Mouse (Mus musculus) forebrain, embryonic 10.5 days (tissue): ENCODE data around the gene Tlr11. TPM values are rescaled to one million over a fixed set of nuclear protein-coding genes. Genes with fewer than 3 reads are reported as not detected.

Source experiments
- DNase-seq: peaks from one replicate; pipeline ENCODE4 v3.0.0-alpha.2; 2017; ENCODE audit warnings: low spot score; ENCODE audit errors: extremely low spot score
- H3K27ac ChIP-seq: fragments of 300-500 bp; sonication (generic); 2 replicates; pipeline ENCODE4 v1.5.1; 2016; ENCODE audit warnings: mild to moderate bottlenecking
- H3K27me3 ChIP-seq: fragments of 300-500 bp; sonication (generic); 2 replicates; pipeline ENCODE4 v1.6.1; 2016; ENCODE audit warnings: mild to moderate bottlenecking; ENCODE audit not compliant: poor library complexity, severe bottlenecking
- H3K36me3 ChIP-seq: fragments of 300-500 bp; sonication (generic); replicated peaks from 2 replicates; pipeline ENCODE4 v1.6.1; 2016; ENCODE audit warnings: mild to moderate bottlenecking, moderate library complexity
- H3K4me1 ChIP-seq: fragments of 300-500 bp; sonication (generic); 2 replicates; pipeline ENCODE4 v1.6.1; 2016
- H3K4me3 ChIP-seq: fragments of 300-500 bp; sonication (generic); 2 replicates; pipeline ENCODE4 v1.5.1; 2016; ENCODE audit warnings: mild to moderate bottlenecking, moderate library complexity
- H3K9me3 ChIP-seq: fragments of 300-500 bp; sonication (generic); 2 replicates; pipeline ENCODE4 v1.6.1; 2016; ENCODE audit warnings: mild to moderate bottlenecking, moderate library complexity
- WGBS: fragments of 180-500 bp; shearing (Covaris S2); methylation state at CpG from one replicate; pipeline ENCODE4 v1.1.7; 2016; 5-methylcytosine and 5-hydroxymethylcytosine counted together
- polyA plus RNA-seq: library from polyadenylated mRNA; unstranded; fragments of >200 nt; fragmentation: Nextera tagmentation; extraction: Ambion mirVana; gene quantifications from 2 replicates; pipeline ENCODE4 v1.2.1, GENCODE M21; 2016

Tlr11 gene
- polyA plus RNA-seq: not detected in 2 replicates

DNA sequence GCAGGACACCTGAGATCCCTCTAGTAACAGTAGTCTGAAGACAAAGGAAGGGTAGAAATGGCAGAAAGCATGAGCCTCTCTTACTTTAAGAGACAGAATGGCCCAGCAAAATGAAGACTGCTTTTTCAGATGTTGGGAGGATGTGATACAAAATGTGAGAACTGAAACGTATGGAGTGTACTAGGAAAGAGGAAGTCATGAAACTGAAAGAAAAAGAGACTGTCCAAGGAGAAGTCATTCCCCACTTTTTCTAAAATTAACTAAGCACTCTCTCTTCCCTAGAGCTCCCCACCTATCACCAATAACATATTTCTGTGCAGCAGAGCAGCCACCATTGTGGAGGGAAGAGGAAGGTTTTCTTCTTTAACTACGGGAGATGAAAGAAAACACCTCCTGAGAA, at the start of gene Tlr11:
Tlr11 (plus strand) TSS at position 322 of the 400 bp plus-strand sequence.
- no peak within 1 kb of the TSS for H3K27ac ChIP-seq

GRCm38 (mm10) chr14:50326661-50327060, 31.1 kb upstream of the Tlr11 start, which contains the start of gene Olfr734:
Gene Olfr734 (minus strand): TSS chr14:50326761.
- no peaks in the 10 kb centered on the region for H3K9me3 ChIP-seq
- no peak within 1 kb of the TSS for H3K27ac ChIP-seq
- H3K36me3 ChIP-seq: no peaks in the 10 kb centered on the region
- H3K4me1 ChIP-seq: no peaks in the 10 kb centered on the region
- DNase-seq: no peak
- WGBS: 86% methylated on average over 1 of the region's 1 CpGs
- no peak within 1 kb of the TSS for H3K4me3 ChIP-seq
- no peaks in the 10 kb centered on the region for H3K27me3 ChIP-seq

More for the DNA sequence above, at the start of gene Tlr11:
- Histone ChIP-seq H3K36me3 (no peaks in the 10 kb centered on the region), H3K27me3 (no peaks in the 10 kb centered on the region), H3K9me3 (0 out of 2 replicates have a peak, but pooled peaks cover 4% of the 10 kb centered on the region), H3K4me3 (no peak within 1 kb of the TSS), H3K4me1 (no peaks in the 10 kb centered on the region)
- WGBS: 85% methylated on average over 2 of the region's 2 CpGs
- no peak for DNase-seq

GRCm38 (mm10) chr14:50348796-50349195, 8.9 kb upstream of the Tlr11 start, which contains the start of gene Olfr735:
Gene Olfr735 (minus strand): TSS chr14:50348872.
- Histone ChIP-seq H3K36me3 (no peaks in the 10 kb centered on the region), H3K27me3 (no peaks in the 10 kb centered on the region), H3K4me3 (no peak within 1 kb of the TSS), H3K9me3 (no peaks in the 10 kb centered on the region), H3K27ac (no peak within 1 kb of the TSS), H3K4me1 (no peaks in the 10 kb centered on the region)
- WGBS: 92% methylated on average over 2 of the region's 2 CpGs
- no peak for DNase-seq

DNA sequence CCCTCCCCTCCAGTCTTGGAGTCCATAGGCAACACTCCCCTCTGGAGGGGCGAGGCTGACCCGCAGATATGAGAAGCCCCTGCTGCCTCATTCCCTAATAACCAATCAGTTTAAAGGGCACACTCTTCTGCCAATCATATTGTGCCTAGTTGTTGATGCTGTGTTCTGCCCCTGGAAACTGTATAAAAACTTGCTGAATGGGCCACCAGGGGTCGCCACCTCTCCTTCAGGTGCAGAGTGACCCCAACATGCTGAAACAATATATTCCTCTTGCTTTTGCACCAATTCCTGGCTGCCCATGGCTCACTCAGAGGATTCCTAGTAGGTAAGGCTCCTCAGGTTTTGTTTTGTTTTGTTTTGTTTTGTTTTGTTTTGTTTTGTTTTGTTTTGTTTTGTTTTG, 5.3 kb upstream of the Tlr11 start:
- H3K4me3 ChIP-seq: no peak overlapping the region
- H3K4me1 ChIP-seq: no peaks in the 10 kb centered on the region
- DNase-seq: no peak
- no peaks in the 10 kb centered on the region for H3K27me3 ChIP-seq
- no peaks in the 10 kb centered on the region for H3K36me3 ChIP-seq
- WGBS: 47% methylated on average over 3 of the region's 3 CpGs
- 0 out of 2 replicates have a peak, but pooled peaks cover 4% of the 10 kb centered on the region for H3K9me3 ChIP-seq
- no peak overlapping the region for H3K27ac ChIP-seq

- H3K4me3 ChIP-seq: no peak overlapping the region
- H3K27me3 ChIP-seq: no peaks in the 10 kb centered on the region
- H3K9me3 ChIP-seq: 0 out of 2 replicates have a peak, but pooled peaks cover 4% of the 10 kb centered on the region
- DNase-seq: no peak
- 93% methylated on average over 2 of the region's 2 CpGs for WGBS
- H3K4me1 ChIP-seq: no peaks in the 10 kb centered on the region
- no peak overlapping the region for H3K27ac ChIP-seq
- H3K36me3 ChIP-seq: no peaks in the 10 kb centered on the region
These were observed 989 bp upstream of the Tlr11 start for GRCm38 (mm10) chr14:50356725-50357124.

DNA sequence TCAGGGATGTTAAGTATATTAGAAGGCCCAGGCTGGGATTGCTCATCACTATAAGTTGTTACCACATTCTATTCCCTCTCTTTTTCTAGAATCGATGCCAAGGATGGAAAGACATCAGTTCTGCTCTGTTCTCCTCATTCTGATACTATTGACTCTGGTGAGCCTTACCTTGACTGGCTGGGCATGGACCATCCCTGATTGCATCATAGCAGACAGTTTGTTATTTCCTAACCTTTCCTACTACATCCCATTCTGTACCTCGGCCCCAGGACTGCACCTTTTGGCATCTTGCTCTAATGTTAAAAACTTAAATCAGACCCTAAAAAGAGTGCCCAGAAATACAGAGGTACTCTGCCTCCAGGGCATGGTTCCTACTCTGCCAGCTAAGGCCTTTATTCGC, 2.8 kb downstream of the Tlr11 start:
- Histone ChIP-seq H3K4me3 (no peak overlapping the region), H3K27ac (no peak overlapping the region), H3K4me1 (no peaks in the 10 kb centered on the region), H3K9me3 (no peaks in the 10 kb centered on the region), H3K36me3 (no peaks in the 10 kb centered on the region), H3K27me3 (no peaks in the 10 kb centered on the region)
- 93% methylated on average over 3 of the region's 3 CpGs for WGBS
- DNase-seq: no peak

- Histone ChIP-seq H3K4me1 (no peaks in the 10 kb centered on the region), H3K27ac (no peak overlapping the region), H3K36me3 (no peaks in the 10 kb centered on the region), H3K27me3 (no peaks in the 10 kb centered on the region), H3K4me3 (no peak overlapping the region), H3K9me3 (no peaks in the 10 kb centered on the region)
- 88% methylated on average over 2 of the region's 2 CpGs for WGBS
- no peak for DNase-seq
These were observed 5.8 kb downstream of the Tlr11 start for GRCm38 (mm10) chr14:50363561-50363960.

GRCm38 (mm10) chr14:50380863-50381262, 23.1 kb downstream of the Tlr11 start, which contains the start of gene Olfr736:
Gene Olfr736 (plus strand): TSS chr14:50381163.
- 94% methylated on average over 2 of the region's 2 CpGs for WGBS
- no peak for DNase-seq
- H3K27ac ChIP-seq: no peak within 1 kb of the TSS
- H3K36me3 ChIP-seq: no peaks in the 10 kb centered on the region
- H3K4me3 ChIP-seq: no peak within 1 kb of the TSS
- H3K9me3 ChIP-seq: no peaks in the 10 kb centered on the region
- H3K27me3 ChIP-seq: no peaks in the 10 kb centered on the region
- no peaks in the 10 kb centered on the region for H3K4me1 ChIP-seq

GRCm38 (mm10) chr14:50407268-50407667, 49.6 kb downstream of the Tlr11 start, which contains the start of gene Olfr738:
Gene Olfr738 (plus strand): TSS chr14:50407568.
- no peak within 1 kb of the TSS for H3K4me3 ChIP-seq
- H3K27me3 ChIP-seq: no peaks in the 10 kb centered on the region
- H3K36me3 ChIP-seq: no peaks in the 10 kb centered on the region
- no peak within 1 kb of the TSS for H3K27ac ChIP-seq
- no peak for DNase-seq
- H3K4me1 ChIP-seq: no peaks in the 10 kb centered on the region
- H3K9me3 ChIP-seq: no peaks in the 10 kb centered on the region
- WGBS: 94% methylated on average over 1 of the region's 1 CpGs

Other genes with a start within 250 kb of the Tlr11 start
- not detected in 2 replicates for gene Olfr727, start 234.7 kb upstream of the Tlr11 start, polyA plus RNA-seq
- gene Olfr728, start 215.2 kb upstream of the Tlr11 start, polyA plus RNA-seq: not detected in 2 replicates
- not detected in 2 replicates for gene Olfr729, start 205.0 kb upstream of the Tlr11 start, polyA plus RNA-seq
- gene Olfr730, start 169.7 kb upstream of the Tlr11 start, polyA plus RNA-seq: not detected in 2 replicates
- gene Olfr731, start 116.0 kb upstream of the Tlr11 start, polyA plus RNA-seq: not detected in 2 replicates
- not detected in 2 replicates for gene Olfr732, start 73.7 kb upstream of the Tlr11 start, polyA plus RNA-seq
- not detected in 2 replicates for gene Olfr733, start 56.4 kb upstream of the Tlr11 start, polyA plus RNA-seq
- gene Olfr734, start 31.2 kb upstream of the Tlr11 start, polyA plus RNA-seq: not detected in 2 replicates
- not detected in 2 replicates for gene Olfr735, start 9.0 kb upstream of the Tlr11 start, polyA plus RNA-seq
- not detected in 2 replicates for gene Olfr736, start 23.2 kb downstream of the Tlr11 start, polyA plus RNA-seq
- not detected in 2 replicates for gene Olfr738, start 49.7 kb downstream of the Tlr11 start, polyA plus RNA-seq
- gene Olfr739, start 60.7 kb downstream of the Tlr11 start, polyA plus RNA-seq: not detected in 2 replicates
- gene Olfr740, start 87.6 kb downstream of the Tlr11 start, polyA plus RNA-seq: not detected in 2 replicates
- gene Olfr741, start 114.8 kb downstream of the Tlr11 start, polyA plus RNA-seq: not detected in 2 replicates
- gene Olfr742, start 145.7 kb downstream of the Tlr11 start, polyA plus RNA-seq: not detected in 2 replicates
- gene Olfr743, start 163.9 kb downstream of the Tlr11 start, polyA plus RNA-seq: not detected in 2 replicates